Mouse (Mus musculus): ENCODE results near the gene Tenm3.
"Not testable (repeated sequence)": the region's sequence is repeated elsewhere in the genome, so short reads cannot be mapped to it uniquely, and the experiment has no call there.

Gene Tenm3

DNA sequence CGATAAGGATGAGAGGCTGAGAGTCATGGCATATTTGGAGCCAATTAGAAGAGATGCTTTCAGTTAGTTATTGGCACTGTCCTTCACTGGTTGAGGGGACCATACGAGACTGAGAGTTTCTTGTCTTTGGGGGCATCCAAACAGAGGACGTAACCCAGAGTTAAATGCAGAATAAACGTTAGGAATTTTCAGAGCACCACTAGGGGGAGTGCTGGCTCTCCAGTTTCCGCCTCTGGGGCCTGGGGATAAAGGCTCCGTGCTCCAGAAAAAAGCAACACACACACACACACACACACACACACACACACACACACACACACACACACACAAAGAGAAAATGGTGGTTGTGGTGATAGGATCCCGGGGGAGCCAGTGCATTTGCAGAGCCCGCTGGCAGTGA, 636.8 kb downstream of the Tenm3 start:
- no peak for DNase-seq (ENCODE audit: low spot score in 2 of 2)

- no peak for DNase-seq (ENCODE audit: low spot score in 2 of 2)
These were observed 638.9 kb downstream of the Tenm3 start for GRCm38 (mm10) chr8:48204838-48205345.

DNA sequence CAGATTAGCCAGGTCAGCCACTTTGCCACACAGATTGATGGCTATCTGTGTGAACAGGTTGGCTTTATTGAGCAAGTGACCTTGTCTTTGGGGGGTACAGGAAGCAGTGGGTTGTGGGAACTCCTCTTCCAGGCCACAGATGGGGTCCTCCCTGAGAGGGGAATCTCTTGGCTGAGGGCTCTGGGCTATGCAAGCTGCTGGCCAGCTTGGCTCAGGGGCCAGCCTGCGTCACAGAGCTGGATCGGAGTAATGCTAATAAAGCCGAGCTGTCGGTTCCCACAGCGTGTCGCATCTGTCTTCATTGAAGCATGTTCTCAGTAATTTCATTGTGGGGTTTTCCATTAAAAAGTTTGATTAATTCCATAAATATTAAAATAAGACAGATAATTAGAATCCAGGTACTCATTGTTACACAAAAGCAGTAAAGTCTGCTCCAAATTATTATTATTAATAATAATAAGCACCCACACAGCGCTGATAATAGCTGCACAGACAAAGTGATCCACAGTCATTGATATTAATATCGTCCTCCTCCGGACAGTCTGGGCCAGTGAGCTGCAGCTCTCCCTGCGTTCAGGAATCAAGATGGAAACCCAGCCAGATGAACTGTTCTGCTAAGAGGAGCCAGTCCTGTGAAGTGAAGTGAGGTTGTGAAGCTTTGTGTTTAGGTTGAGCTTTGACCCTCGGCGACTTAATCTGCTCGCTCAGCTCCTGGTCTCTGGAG, 639.5 kb downstream of the Tenm3 start:
- DNase-seq (ENCODE audit: low spot score in 2 of 2) = no peak

DNA sequence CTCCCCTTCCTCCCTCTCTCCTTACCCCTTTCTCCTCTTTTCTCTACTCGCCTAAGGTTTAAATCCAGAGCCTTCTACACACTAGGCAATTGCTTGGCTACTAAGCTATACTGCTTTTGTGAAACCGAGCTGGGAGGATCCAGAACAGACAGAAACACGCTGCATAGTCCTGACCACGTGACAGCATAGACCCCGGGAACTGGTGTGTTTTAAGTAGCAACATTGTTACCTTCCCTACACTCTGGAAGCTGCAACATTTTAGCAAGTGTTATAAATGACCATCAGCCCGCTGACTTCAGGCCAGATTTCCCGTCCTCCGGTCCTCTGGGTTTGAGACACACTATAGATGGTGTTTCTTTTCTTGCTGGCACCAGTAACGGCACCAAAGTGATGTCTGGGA, 640.1 kb downstream of the Tenm3 start:
- no peak for DNase-seq (ENCODE audit: low spot score in 2 of 2)

DNA sequence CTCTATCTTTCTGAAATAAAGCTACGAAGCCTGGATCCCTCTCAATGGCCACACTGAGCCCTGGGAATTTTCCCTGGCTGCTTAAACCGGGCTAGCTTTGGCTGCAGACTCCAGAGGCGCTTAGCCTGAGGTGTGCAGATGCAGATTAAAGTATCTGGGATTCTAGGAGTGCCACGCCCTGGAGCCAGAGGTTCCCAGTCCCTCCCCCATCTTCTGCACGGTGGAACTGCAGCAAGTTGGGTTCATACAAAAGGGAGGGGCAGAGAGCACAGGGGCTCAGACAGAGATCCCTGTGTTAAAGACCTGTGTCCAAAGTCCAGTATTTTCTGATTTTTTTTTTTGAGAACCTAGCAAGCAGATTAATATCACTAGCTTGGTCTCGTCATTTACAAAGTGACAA, 640.6 kb downstream of the Tenm3 start:
- no peak for DNase-seq (ENCODE audit: low spot score in 2 of 2)

GRCm38 (mm10) chr8:48202632-48203031, 641.1 kb downstream of the Tenm3 start:
- no peak for DNase-seq (ENCODE audit: low spot score in 2 of 2)

- DNase-seq (ENCODE audit: low spot score in 2 of 2) = no peak
These were observed 644.6 kb downstream of the Tenm3 start for GRCm38 (mm10) chr8:48199171-48199570.

DNA sequence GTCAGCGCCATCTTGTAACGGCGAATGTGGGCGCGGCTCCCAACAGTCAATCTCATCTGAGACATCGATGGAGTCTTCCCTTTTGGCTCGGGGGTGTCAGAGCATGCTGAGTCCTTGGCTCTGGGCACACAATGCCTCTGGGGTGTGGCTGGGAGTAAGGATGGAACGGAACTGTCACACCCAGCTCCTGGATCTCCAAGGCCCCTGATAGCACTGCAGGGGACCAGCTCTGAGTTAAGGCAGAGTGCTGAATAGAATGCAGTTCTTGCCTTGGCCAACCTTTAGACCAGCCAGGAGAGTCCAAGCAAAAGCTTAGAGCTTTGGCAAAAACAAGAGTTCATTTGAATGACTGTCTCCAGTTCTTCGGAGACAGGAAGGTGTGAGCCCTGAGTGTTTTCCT, 647.8 kb downstream of the Tenm3 start:
- DNase-seq (ENCODE audit: low spot score in 2 of 2) = no peak

GRCm38 (mm10) chr8:48188586-48188985, 655.2 kb downstream of the Tenm3 start:
- no peak for DNase-seq (ENCODE audit: low spot score in 2 of 2)

DNA sequence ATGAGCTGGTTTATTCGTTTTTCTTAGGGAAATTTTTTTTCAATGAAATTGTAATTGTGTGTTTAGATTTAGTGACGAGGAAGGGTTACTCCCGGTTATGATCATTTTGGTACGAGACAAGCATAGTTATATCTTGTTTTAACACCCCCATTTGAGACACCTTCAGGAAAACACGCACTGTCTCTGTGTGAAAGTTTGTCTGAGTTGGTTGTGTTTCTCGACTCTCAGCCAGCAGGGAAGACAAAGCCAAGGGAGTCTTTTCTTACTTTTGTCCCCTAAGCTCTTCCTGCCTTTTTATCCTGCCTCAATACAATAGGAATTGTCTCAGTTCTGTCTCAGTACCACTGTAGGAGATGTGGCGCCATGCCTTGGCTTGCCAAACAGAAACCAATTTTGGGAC, 660.0 kb downstream of the Tenm3 start:
- no peak for DNase-seq (ENCODE audit: low spot score in 2 of 2)

DNA sequence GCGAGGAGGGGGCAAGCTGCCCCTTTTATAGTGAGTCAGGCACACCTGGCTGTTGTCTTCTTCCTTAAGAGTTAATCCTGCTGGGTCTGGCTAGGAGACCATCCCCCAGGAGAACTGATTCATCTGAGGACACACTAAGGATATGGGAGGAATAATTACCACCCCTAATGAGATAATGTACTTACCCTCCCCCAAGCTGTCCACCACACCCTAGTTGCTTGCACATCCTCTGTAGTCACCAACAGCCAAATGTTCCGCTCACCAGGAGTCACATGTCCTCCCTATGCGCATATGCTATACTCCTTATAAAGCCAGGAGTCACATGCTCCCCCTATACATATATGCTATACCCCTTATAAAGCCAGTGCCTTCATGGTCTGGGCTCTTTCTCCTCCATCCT, 662.8 kb downstream of the Tenm3 start:
- no peak for DNase-seq (ENCODE audit: low spot score in 2 of 2)

DNA sequence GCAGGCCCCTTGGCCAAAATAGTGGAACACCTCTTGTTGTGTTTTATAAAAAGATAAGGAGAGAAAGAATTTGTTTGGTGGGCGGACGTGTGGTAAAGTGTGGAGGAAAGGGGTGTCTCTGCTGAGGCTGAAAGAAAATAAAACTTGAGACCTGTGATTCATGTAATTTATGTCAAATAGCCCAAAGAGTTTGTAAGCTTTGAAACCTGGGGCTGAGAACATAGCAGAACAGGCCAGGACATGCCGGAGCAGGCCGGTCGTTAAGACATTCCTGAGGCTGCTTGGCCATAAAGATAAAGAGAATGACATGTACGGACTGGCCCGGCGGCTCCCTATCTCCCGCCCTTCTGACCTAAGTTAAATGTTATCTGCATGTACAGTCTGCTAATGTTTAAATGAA, 663.6 kb downstream of the Tenm3 start:
- DNase-seq (ENCODE audit: low spot score in 2 of 2) = not testable (repeated sequence)

DNA sequence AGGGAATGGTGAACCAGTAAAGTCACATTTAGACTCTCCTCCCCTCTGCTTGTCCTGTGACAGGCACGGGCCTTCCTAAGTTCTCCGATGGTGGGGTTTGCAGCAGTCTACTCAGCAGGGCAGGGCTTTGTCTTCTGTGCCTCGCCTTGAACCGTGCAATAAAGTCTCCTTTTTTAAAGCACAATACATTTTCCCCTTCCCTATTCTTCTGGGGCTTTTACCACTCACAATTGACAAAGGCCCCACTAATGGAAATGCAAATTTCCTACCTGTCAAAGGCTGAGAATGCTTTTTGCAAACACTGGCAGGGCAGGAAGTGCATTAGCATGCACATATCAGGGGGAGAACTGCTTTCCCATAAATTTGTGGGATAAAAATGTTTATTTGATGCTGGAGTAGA, 664.8 kb downstream of the Tenm3 start:
- no peak for DNase-seq (ENCODE audit: low spot score in 2 of 2)

- no peak for DNase-seq (ENCODE audit: low spot score in 2 of 2)
These were observed 665.9 kb downstream of the Tenm3 start for GRCm38 (mm10) chr8:48177876-48178275.
